Mouse (Mus musculus): Measurements from ENCODE around the gene Fam122b. TPM values are rescaled to one million over a fixed set of nuclear protein-coding genes. Genes with fewer than 3 reads are reported as not detected.
"Not testable (repeated sequence)": the region's sequence is repeated elsewhere in the genome, so short reads cannot be mapped to it uniquely, and the experiment has no call there.

Fam122b gene
- polyA plus RNA-seq (2016; fragmentation: Nextera tagmentation; extraction: Ambion mirVana): 25.6 and 27.1 TPM in 2 replicates

- WGBS: 10% methylated on average over 40 of the region's 40 CpGs
- peak within 1 kb of the TSS; percentile 74 for H3K4me3 ChIP-seq
These were observed at the start of gene Fam122b for GRCm38 (mm10) chrX:53269289-53270062. Gene Fam122b (minus strand): TSS chrX:53269805.

GRCm38 (mm10) chrX:53287924-53288323, 18.3 kb upstream of the Fam122b start:
- Histone ChIP-seq H3K4me3 (no peak overlapping the region), H3K27me3 (replicated peaks) (no peaks in the 10 kb centered on the region), H3K4me2 (no peak overlapping the region), H3K9ac (no peak overlapping the region), H3K36me3 (no peaks in the 10 kb centered on the region), H3K4me1 (replicated peaks) (no peaks in the 10 kb centered on the region), H3K9me3 (replicated peaks) (no peaks in the 10 kb centered on the region), H3K27ac (ENCODE audit: poor library complexity, severe bottlenecking) (no peak overlapping the region)
- WGBS: 71% methylated on average over 5 of the region's 5 CpGs
- no peak for ATAC-seq (ENCODE audit: insufficient number of reproducible peaks, low FRiP score)

More at GRCm38 (mm10) chrX:53269289-53270062, at the start of gene Fam122b:
- ATAC-seq (ENCODE audit: insufficient number of reproducible peaks, low FRiP score): peak; percentile 85
- no peaks in the 10 kb centered on the region for H3K27me3 ChIP-seq (replicated peaks)
- H3K9me3 ChIP-seq (replicated peaks): no peaks in the 10 kb centered on the region
- peak within 1 kb of the TSS; percentile 78 for H3K27ac ChIP-seq (ENCODE audit: poor library complexity, severe bottlenecking)
- H3K4me1 ChIP-seq (replicated peaks): peaks cover 8% of the 10 kb centered on the region
- H3K36me3 ChIP-seq: no peaks in the 10 kb centered on the region
- peak within 1 kb of the TSS; percentile 87 for H3K4me2 ChIP-seq
- peak within 1 kb of the TSS; percentile 74 for H3K9ac ChIP-seq

- Histone ChIP-seq H3K27ac (ENCODE audit: poor library complexity, severe bottlenecking) (no peak within 1 kb of the TSS), H3K27me3 (replicated peaks) (no peaks in the 10 kb centered on the region)
- WGBS: 48% methylated on average over 1 of the region's 1 CpGs
These were observed 3.5 kb upstream of the Fam122b start, which contains the start of gene Fam122c for GRCm38 (mm10) chrX:53273124-53273523. Gene Fam122c (plus strand): TSS chrX:53273424.

GRCm38 (mm10) chrX:53271628-53272027, 2.0 kb upstream of the Fam122b start:
- H3K36me3 ChIP-seq; ATAC-seq (ENCODE audit: insufficient number of reproducible peaks, low FRiP score); H3K9ac ChIP-seq; H3K4me1 ChIP-seq (replicated peaks); H3K4me3 ChIP-seq; H3K27me3 ChIP-seq (replicated peaks); H3K4me2 ChIP-seq; H3K9me3 ChIP-seq (replicated peaks); H3K27ac ChIP-seq (ENCODE audit: poor library complexity, severe bottlenecking): not testable (repeated sequence)
- 68% methylated on average over 3 of the region's 3 CpGs for WGBS

More at GRCm38 (mm10) chrX:53273124-53273523, 3.5 kb upstream of the Fam122b start, which contains the start of gene Fam122c:
- no peak within 1 kb of the TSS for H3K9ac ChIP-seq
- H3K36me3 ChIP-seq: no peaks in the 10 kb centered on the region
- H3K9me3 ChIP-seq (replicated peaks): no peaks in the 10 kb centered on the region
- no peak within 1 kb of the TSS for H3K4me3 ChIP-seq
- no peak within 1 kb of the TSS for H3K4me2 ChIP-seq
- H3K4me1 ChIP-seq (replicated peaks): no peaks in the 10 kb centered on the region
- ATAC-seq (ENCODE audit: insufficient number of reproducible peaks, low FRiP score): no peak

- no peak for ATAC-seq (ENCODE audit: insufficient number of reproducible peaks, low FRiP score)
- whole genome bisulfite sequencing: 25% methylated on average over 10 of the region's 10 CpGs
These were observed 443 bp upstream of the Fam122b start for GRCm38 (mm10) chrX:53270063-53270432.

GRCm38 (mm10) chrX:53268856-53269255, 749 bp downstream of the Fam122b start:
- peak overlapping the region; percentile 78 for H3K27ac ChIP-seq (ENCODE audit: poor library complexity, severe bottlenecking)
- peak overlapping the region; percentile 87 for H3K4me2 ChIP-seq
- no peaks in the 10 kb centered on the region for H3K27me3 ChIP-seq (replicated peaks)
- H3K9ac ChIP-seq: peak overlapping the region; percentile 74
- no peaks in the 10 kb centered on the region for H3K9me3 ChIP-seq (replicated peaks)
- H3K4me3 ChIP-seq: peak overlapping the region; percentile 74
- H3K4me1 ChIP-seq (replicated peaks): peaks cover 8% of the 10 kb centered on the region
- WGBS: 16% methylated on average over 10 of the region's 10 CpGs
- no peaks in the 10 kb centered on the region for H3K36me3 ChIP-seq
- peak; percentile 91 for ATAC-seq (ENCODE audit: insufficient number of reproducible peaks, low FRiP score)

More at GRCm38 (mm10) chrX:53270063-53270432, 443 bp upstream of the Fam122b start:
- no peaks in the 10 kb centered on the region for H3K36me3 ChIP-seq
- H3K27ac ChIP-seq (ENCODE audit: poor library complexity, severe bottlenecking): no peak overlapping the region
- H3K27me3 ChIP-seq (replicated peaks): no peaks in the 10 kb centered on the region
- peak overlapping the region; percentile 74 for H3K4me3 ChIP-seq
- peak overlapping the region; percentile 87 for H3K4me2 ChIP-seq
- no peak overlapping the region for H3K9ac ChIP-seq
- peaks cover 8% of the 10 kb centered on the region for H3K4me1 ChIP-seq (replicated peaks)
- no peaks in the 10 kb centered on the region for H3K9me3 ChIP-seq (replicated peaks)

GRCm38 (mm10) chrX:53266186-53266585, 3.4 kb downstream of the Fam122b start:
- no peak overlapping the region for H3K9ac ChIP-seq
- no peak overlapping the region for H3K4me3 ChIP-seq
- no peaks in the 10 kb centered on the region for H3K27me3 ChIP-seq (replicated peaks)
- no peak for ATAC-seq (ENCODE audit: insufficient number of reproducible peaks, low FRiP score)
- peaks cover 14% of the 10 kb centered on the region for H3K4me1 ChIP-seq (replicated peaks)
- 0 out of 2 replicates have a peak overlapping the region, but pooled peaks have one; percentile 16 for H3K27ac ChIP-seq (ENCODE audit: poor library complexity, severe bottlenecking)
- no peaks in the 10 kb centered on the region for H3K9me3 ChIP-seq (replicated peaks)
- peak overlapping the region; percentile 39 for H3K4me2 ChIP-seq
- WGBS: 41% methylated on average over 9 of the region's 9 CpGs
- no peaks in the 10 kb centered on the region for H3K36me3 ChIP-seq

- no peak for ATAC-seq (ENCODE audit: insufficient number of reproducible peaks, low FRiP score)
- Histone ChIP-seq H3K36me3 (peaks cover 10% of the 10 kb centered on the region), H3K27me3 (replicated peaks) (no peaks in the 10 kb centered on the region)
These were observed 14.4 kb downstream of the Fam122b start for GRCm38 (mm10) chrX:53255195-53255594.

GRCm38 (mm10) chrX:53240011-53240410, 29.6 kb downstream of the Fam122b start, which contains the start of gene Plac1:
Gene Plac1 (minus strand): TSS chrX:53240111.
- no peaks in the 10 kb centered on the region for H3K36me3 ChIP-seq
- no peak within 1 kb of the TSS for H3K4me3 ChIP-seq
- no peaks in the 10 kb centered on the region for H3K27me3 ChIP-seq (replicated peaks)
- H3K9ac ChIP-seq: no peak within 1 kb of the TSS
- ATAC-seq (ENCODE audit: insufficient number of reproducible peaks, low FRiP score): no peak
- 54% methylated on average over 4 of the region's 4 CpGs for WGBS
- no peak within 1 kb of the TSS for H3K4me2 ChIP-seq
- H3K9me3 ChIP-seq (replicated peaks): no peaks in the 10 kb centered on the region
- 0 out of 2 replicates have a peak, but pooled peaks cover 5% of the 10 kb centered on the region for H3K4me1 ChIP-seq (replicated peaks)
- H3K27ac ChIP-seq (ENCODE audit: poor library complexity, severe bottlenecking): no peak within 1 kb of the TSS

More at GRCm38 (mm10) chrX:53255195-53255594, 14.4 kb downstream of the Fam122b start:
- Histone ChIP-seq H3K4me3 (no peak overlapping the region), H3K4me2 (no peak overlapping the region), H3K9me3 (replicated peaks) (no peaks in the 10 kb centered on the region), H3K4me1 (replicated peaks) (no peaks in the 10 kb centered on the region), H3K27ac (ENCODE audit: poor library complexity, severe bottlenecking) (no peak overlapping the region), H3K9ac (no peak overlapping the region)

- Histone ChIP-seq H3K27ac (ENCODE audit: poor library complexity, severe bottlenecking) (no peak overlapping the region), H3K36me3 (no peaks in the 10 kb centered on the region), H3K9ac (no peak overlapping the region), H3K4me3 (no peak overlapping the region), H3K4me1 (replicated peaks) (0 out of 2 replicates have a peak, but pooled peaks cover 5% of the 10 kb centered on the region), H3K9me3 (replicated peaks) (no peaks in the 10 kb centered on the region), H3K27me3 (replicated peaks) (no peaks in the 10 kb centered on the region), H3K4me2 (no peak overlapping the region)
- ATAC-seq (ENCODE audit: insufficient number of reproducible peaks, low FRiP score): no peak
- WGBS: 11% methylated on average over 2 of the region's 2 CpGs
These were observed 31.6 kb downstream of the Fam122b start for GRCm38 (mm10) chrX:53237971-53238370.

- no peak for ATAC-seq (ENCODE audit: insufficient number of reproducible peaks, low FRiP score)
- Histone ChIP-seq H3K27ac (ENCODE audit: poor library complexity, severe bottlenecking) (no peak overlapping the region), H3K36me3 (no peaks in the 10 kb centered on the region), H3K4me1 (replicated peaks) (0 out of 2 replicates have a peak, but pooled peaks cover 5% of the 10 kb centered on the region), H3K9me3 (replicated peaks) (no peaks in the 10 kb centered on the region), H3K9ac (no peak overlapping the region), H3K4me2 (no peak overlapping the region), H3K4me3 (no peak overlapping the region), H3K27me3 (replicated peaks) (no peaks in the 10 kb centered on the region)
- WGBS: 36% methylated on average over 7 of the region's 7 CpGs
These were observed 33.2 kb downstream of the Fam122b start for GRCm38 (mm10) chrX:53236404-53236803.
